Mouse (Mus musculus) kidney, embryonic 14.5 days (tissue): ENCODE data around the gene Fignl2. TPM values are rescaled to one million over a fixed set of nuclear protein-coding genes. Genes with fewer than 3 reads are reported as not detected.

Experiments used
- ATAC-seq: fragments of 200-750 bp; cut with Nextera tagmentation; 2 replicates; pipeline ENCODE4 v1.8.0; 2017; ENCODE audit warnings: moderate number of reproducible peaks, mild to moderate bottlenecking, moderate TSS enrichment, moderate library complexity; ENCODE audit not compliant: low FRiP score, low TSS enrichment
- H3K27ac ChIP-seq: fragments of 300-500 bp; sonication (generic); 2 replicates; pipeline ENCODE4 v1.5.1; 2014; ENCODE audit warnings: low read depth, mild to moderate bottlenecking, low read length, moderate library complexity, mixed read lengths
- H3K27me3 ChIP-seq: fragments of 300-500 bp; sonication (generic); 2 replicates; pipeline ENCODE4 v1.6.1; 2014; ENCODE audit warnings: mild to moderate bottlenecking, low read length; ENCODE audit not compliant: control insufficient read depth, insufficient read depth
- H3K36me3 ChIP-seq: fragments of 300-500 bp; sonication (generic); 2 replicates; pipeline ENCODE4 v1.6.1; 2014; ENCODE audit warnings: low read length, mixed read lengths; ENCODE audit not compliant: control insufficient read depth, insufficient read depth
- H3K4me1 ChIP-seq: fragments of 300-500 bp; sonication (generic); 2 replicates; pipeline ENCODE4 v1.6.1; 2014; ENCODE audit warnings: low read length, mixed read lengths; ENCODE audit not compliant: control insufficient read depth, insufficient read depth
- H3K4me2 ChIP-seq: fragments of 300-500 bp; sonication (generic); replicated peaks from 2 replicates; pipeline ENCODE4 v1.6.1; 2014; ENCODE audit warnings: low read depth, mild to moderate bottlenecking, low read length
- H3K4me3 ChIP-seq: fragments of 300-500 bp; sonication (generic); 2 replicates; pipeline ENCODE4 v1.5.1; 2014; ENCODE audit warnings: mild to moderate bottlenecking, low read length
- H3K9ac ChIP-seq: fragments of 300-500 bp; sonication (generic); 2 replicates; pipeline ENCODE4 v1.6.1; 2014; ENCODE audit warnings: low read depth, mild to moderate bottlenecking, low read length, moderate library complexity
- H3K9me3 ChIP-seq: fragments of 300-500 bp; sonication (generic); 2 replicates; pipeline ENCODE4 v1.6.1; 2016; ENCODE audit warnings: low read length; ENCODE audit not compliant: control insufficient read depth
- WGBS: fragments of 180-500 bp; shearing (Covaris S2); extraction: QIAGEN DNeasy Blood & Tissue Kit; methylation state at CpG from one replicate; pipeline ENCODE4 v1.1.7; 2014; 5-methylcytosine and 5-hydroxymethylcytosine counted together
- polyA plus RNA-seq: library from polyadenylated mRNA; unstranded; fragments of >200 nt; fragmentation: Nextera tagmentation; extraction: Ambion mirVana; gene quantifications from 2 replicates; pipeline ENCODE4 v1.2.1, GENCODE M21; 2014

Gene Fignl2
- polyA plus RNA-seq, 1 experiment from 2014 or later: 0.58 TPM

DNA sequence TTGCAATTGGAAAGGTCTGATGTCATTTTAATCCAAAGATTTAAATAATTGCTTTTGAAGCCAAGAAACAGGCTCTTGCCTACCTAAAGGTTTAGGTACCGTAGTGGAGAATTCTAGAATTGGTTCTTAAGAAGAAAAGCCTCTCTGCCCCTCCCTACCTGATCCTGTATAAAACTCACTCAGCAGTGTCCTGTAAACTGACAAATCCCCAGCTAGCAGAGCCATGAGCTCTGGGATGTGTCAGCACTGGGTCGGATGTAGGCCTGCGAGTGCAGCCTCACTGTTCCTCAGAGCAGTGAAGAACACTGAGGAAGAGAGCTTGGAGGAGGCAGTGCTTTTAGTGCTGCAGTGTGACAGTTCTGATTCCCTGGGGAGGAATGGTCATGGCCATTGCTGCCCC, 73.8 kb downstream of the Fignl2 start:
- Histone ChIP-seq H3K4me3 (no peak overlapping the region), H3K27me3 (no peaks in the 10 kb centered on the region)
- WGBS: 85% methylated on average over 3 of the region's 3 CpGs

GRCm38 (mm10) chr15:101002466-101002865, 75.9 kb downstream of the Fignl2 start:
- H3K4me3 ChIP-seq: no peak overlapping the region
- WGBS: 94% methylated on average over 3 of the region's 3 CpGs
- H3K27me3 ChIP-seq: no peaks in the 10 kb centered on the region
- H3K9me3 ChIP-seq: no peaks in the 10 kb centered on the region
- no peaks in the 10 kb centered on the region for H3K36me3 ChIP-seq
- peaks cover 6% of the 10 kb centered on the region; the same call in 1 of the 2 replicates for H3K4me1 ChIP-seq
- ATAC-seq: no peak
- no peak overlapping the region for H3K9ac ChIP-seq
- H3K27ac ChIP-seq: no peak overlapping the region
- H3K4me2 ChIP-seq: no peak overlapping the region

More for the DNA sequence above, 73.8 kb downstream of the Fignl2 start:
- Histone ChIP-seq H3K36me3 (no peaks in the 10 kb centered on the region), H3K9ac (no peak overlapping the region), H3K27ac (no peak overlapping the region), H3K4me2 (no peak overlapping the region), H3K4me1 (peaks cover 6% of the 10 kb centered on the region; the same call in 1 of the 2 replicates), H3K9me3 (no peaks in the 10 kb centered on the region)
- no peak for ATAC-seq

DNA sequence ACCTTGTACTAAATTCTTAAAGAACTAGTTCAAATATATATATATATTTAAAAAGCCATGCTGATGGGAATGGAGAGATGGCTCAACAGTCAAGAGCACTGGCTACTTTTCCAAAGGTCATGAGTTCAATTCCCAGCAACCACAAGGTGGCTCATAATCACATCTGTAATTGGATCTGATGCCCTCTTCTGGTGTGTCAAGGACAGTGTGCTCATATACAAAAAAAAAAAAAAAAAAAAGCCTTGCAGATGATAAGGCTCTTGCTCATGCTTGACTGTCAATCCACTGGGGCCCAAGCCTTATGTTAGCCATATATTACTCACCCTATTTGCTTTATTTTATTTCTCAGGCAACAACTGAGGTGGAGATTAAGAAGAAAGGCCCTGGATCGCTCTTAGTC, 76.7 kb downstream of the Fignl2 start:
- Histone ChIP-seq H3K4me3 (no peak overlapping the region), H3K27ac (no peak overlapping the region)
- ATAC-seq: no peak

More for the DNA sequence above, 76.7 kb downstream of the Fignl2 start:
- Histone ChIP-seq H3K9ac (no peak overlapping the region), H3K36me3 (no peaks in the 10 kb centered on the region), H3K4me1 (no peaks in the 10 kb centered on the region), H3K27me3 (no peaks in the 10 kb centered on the region), H3K9me3 (no peaks in the 10 kb centered on the region), H3K4me2 (no peak overlapping the region)
- WGBS: 96% methylated on average over 1 of the region's 1 CpGs

Other genes with a start within 250 kb of the Fignl2 start
- 15.1 and 18.4 TPM in 2 replicates for gene Scn8a, start 208.7 kb downstream of the Fignl2 start, polyA plus RNA-seq
- not detected in 2 replicates for gene Gm47841, start 31.2 kb downstream of the Fignl2 start, polyA plus RNA-seq
- gene Ankrd33, start 37.2 kb upstream of the Fignl2 start, polyA plus RNA-seq: not detected in 2 replicates
- 6.3 and 8.8 TPM in 2 replicates for gene Acvrl1, start 50.0 kb upstream of the Fignl2 start, polyA plus RNA-seq
- 6.0 and 7.2 TPM in 2 replicates for gene Acvr1b, start 95.5 kb upstream of the Fignl2 start, polyA plus RNA-seq
- 5.0 and 5.7 TPM in 2 replicates for gene Grasp, start 145.6 kb upstream of the Fignl2 start, polyA plus RNA-seq
- gene Nr4a1, start 175.7 kb upstream of the Fignl2 start, polyA plus RNA-seq: 4.5 and 5.0 TPM in 2 replicates
- gene Atg101, start 205.7 kb upstream of the Fignl2 start, polyA plus RNA-seq: 71.8 and 76.5 TPM in 2 replicates
- 25.8 and 28.2 TPM in 2 replicates for gene 6030408B16Rik, start 214.6 kb upstream of the Fignl2 start, polyA plus RNA-seq